Mouse (Mus musculus) lung, postnatal 10 days (tissue): ENCODE data around the gene Adora3.
"Not testable (repeated sequence)": the region's sequence is repeated elsewhere in the genome, so short reads cannot be mapped to it uniquely, and the experiment has no call there.

ENCODE experiments used
- DNase-seq: peaks from one replicate; pipeline ENCODE4 v3.0.0; 2021

Adora3 gene

GRCm38 (mm10) chr3:105907956-105908655 is 37.4 kb downstream of the Adora3 start:
- DNase-seq = no peak

DNA sequence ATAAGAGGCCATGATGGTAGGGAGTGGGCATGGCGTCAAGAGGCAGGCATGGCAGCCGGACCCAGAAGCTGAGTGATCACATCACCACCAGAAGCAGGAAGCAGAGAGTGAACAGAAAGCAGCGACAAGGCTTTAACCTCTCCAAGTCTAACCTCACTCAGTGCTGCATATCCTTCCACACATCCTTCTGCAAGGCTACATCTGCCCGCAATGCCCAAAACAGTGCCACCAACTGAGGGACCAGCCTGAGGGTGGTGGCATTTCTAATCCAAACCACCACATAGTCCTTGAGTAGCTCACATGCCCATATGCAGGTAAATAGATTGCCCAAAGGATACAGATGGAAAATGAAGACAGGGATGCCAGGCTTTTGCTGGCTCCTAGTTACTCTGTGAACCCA is 38.3 kb downstream of the Adora3 start:
- no peak for DNase-seq

- DNase-seq = peak; percentile 45
Measured at GRCm38 (mm10) chr3:105910519-105911190, 40.0 kb downstream of the Adora3 start.

GRCm38 (mm10) chr3:105912097-105912880 is 41.6 kb downstream of the Adora3 start:
- no peak for DNase-seq

DNA sequence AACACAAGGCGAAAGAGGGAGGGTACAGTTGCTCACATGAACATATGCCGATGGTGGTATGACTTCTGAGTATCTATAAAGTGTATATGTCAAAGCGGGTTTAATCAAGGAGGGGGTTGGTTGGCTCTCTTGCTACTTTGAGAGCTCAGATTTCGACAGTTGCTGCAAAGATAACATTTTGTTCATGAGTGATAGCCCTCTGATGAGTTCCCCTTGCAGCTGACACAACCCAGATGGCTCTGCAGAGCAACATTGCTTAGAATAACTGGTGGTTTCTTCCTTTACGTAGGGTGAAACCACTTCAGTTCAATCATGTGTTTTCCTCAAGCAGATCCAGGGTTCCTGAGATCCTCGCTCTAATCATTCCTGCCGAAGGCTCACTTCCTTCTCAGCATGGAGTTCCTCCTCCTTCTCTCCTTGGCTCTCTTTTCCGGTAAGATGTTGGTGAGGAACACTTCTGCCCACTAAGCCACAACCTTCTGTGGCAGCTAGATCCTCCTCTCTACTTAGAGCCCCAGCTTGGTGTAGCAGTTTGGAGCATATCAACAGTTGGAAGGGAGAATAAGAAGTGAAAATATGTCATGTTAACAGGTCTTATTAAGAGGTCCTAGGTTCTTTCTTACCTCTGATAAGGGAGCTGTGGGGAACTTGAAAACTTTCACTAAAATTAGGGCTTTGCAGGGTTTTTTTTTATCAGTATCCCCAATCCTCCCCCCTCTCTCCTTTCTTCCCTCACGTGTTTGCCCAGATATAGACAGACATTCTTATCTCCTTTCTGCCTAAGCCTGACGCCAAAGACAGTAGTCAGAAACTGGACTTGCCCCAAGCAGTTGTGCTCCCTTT is 43.4 kb downstream of the Adora3 start:
- no peak for DNase-seq

- peak; percentile 32 for DNase-seq
Measured at GRCm38 (mm10) chr3:105915281-105915680, 44.6 kb downstream of the Adora3 start.

DNA sequence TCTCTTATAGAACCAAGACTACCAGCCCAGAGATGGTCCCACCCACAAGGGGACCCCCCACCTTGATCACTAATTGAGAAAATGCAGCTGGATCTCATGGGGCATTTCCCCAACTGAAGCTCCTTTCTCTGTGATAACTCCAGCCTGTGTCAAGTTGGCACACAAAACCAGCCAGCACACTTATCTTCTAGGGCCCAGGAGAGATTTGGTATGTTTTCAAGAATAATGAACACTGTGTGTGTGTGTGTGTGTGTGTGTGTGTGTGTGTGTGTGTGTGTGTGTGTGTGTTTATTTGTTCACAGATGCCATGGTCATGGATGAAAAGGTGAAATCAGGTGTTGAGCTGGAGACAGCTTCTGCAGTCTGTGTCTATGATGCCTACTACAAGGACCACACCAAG is 45.8 kb downstream of the Adora3 start:
- DNase-seq = not testable (repeated sequence)

DNA sequence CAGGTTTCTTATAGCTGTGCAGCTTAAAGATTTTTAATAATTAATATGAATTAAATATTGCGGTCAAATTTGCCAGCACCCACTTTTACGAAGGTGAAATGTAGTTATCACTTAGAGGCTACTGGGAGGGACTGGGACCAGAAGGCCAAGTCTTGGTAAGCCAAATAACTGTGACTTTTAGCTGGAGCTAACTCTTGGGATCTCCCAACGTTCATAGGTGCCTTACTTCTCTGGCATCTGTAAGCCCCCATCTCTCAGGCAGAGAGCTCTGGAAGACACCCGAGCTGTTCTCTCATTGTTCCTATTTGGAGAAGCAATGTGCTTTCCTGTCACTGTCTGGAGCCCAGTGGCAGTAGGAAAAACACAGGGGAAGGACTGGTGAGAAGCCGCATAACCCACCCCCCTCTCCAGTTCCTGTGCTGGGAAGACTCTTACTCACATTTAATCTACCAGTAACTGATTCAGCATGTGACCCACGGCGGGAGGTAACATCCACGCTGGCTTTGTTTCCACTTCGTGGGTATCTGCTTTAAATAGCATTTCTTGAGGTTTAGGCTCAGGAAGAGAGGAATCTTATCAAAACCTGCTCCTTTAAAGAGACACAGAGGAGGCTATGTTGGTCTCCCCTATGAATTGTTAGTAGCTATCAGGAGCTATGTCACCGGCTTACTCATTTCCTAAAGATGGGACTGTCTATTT is 47.1 kb downstream of the Adora3 start:
- no peak for DNase-seq

- DNase-seq = no peak
Measured at GRCm38 (mm10) chr3:105918355-105918745, 47.7 kb downstream of the Adora3 start.

GRCm38 (mm10) chr3:105920743-105921142 is 50.1 kb downstream of the Adora3 start:
- not testable (repeated sequence) for DNase-seq

DNA sequence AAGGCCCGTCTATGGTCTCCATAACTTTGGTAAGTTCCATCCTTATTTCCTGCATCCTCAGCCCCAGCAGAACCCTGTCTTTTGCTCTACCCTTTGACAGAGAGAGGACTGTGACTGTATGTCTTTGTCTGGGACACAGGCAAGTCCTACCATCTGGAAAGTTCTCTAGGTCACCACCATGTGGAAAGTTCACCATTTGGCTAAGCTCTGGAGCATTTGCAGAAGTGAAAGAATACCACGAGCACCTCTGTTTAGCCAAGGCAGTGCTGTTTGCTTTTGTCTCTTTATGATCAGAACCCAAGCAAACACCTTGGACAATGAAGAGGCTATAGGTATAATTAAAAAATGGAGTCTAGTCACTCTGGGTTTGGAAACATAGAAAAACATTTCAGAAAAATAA is 51.3 kb downstream of the Adora3 start:
- no peak for DNase-seq

- no peak for DNase-seq
Measured at GRCm38 (mm10) chr3:105924616-105925015, 54.0 kb downstream of the Adora3 start.

DNA sequence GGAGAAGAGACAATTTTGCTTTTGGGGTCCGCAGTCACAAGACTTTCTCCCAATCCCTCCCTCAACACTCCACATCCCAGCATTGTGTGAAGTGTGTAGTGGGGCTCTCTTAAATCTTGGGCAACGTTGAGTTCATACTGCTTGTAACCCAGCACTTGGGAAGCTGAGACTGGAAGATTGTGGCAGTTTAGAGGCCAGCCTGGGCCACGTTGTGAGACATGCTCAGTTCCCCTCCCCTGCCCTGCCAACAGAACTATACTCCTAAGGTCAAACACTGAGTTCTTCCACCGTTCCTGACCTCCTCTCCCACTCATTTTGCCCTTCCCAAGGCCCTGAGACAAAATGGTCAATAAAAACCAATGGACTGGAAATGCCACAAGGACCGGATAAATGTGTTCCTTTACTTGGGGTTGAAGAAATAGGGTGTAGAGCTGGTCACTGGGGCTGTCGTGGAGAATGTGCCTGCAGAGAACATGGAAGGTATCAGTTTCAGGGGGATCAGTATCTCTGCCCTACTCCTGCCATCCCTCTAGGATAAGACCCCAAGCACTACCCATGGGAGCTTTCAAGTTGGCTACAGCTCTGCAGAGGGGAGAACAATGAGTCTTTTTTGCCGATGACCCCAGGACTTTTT is 57.0 kb downstream of the Adora3 start:
- no peak for DNase-seq

DNA sequence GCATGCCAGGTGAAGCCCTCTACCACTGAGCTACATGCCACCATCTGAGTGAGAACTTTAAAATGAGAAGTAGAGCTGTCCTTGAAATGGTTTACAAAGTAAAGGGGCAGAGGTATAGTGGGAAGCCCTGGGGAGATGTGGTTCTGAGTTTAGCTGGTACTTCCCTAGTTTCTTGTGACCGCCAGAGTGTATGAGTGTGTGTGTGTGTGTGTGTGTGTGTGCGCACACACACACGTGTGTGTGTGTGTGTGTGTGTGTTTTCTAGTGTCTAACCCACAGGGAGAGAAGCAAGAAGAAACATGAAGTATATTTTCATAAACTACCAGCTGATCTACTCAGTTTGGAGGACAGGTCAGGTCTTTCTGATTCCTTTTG is 57.5 kb downstream of the Adora3 start:
- no peak for DNase-seq

GRCm38 (mm10) chr3:105928781-105929180 is 58.1 kb downstream of the Adora3 start:
- no peak for DNase-seq

DNA sequence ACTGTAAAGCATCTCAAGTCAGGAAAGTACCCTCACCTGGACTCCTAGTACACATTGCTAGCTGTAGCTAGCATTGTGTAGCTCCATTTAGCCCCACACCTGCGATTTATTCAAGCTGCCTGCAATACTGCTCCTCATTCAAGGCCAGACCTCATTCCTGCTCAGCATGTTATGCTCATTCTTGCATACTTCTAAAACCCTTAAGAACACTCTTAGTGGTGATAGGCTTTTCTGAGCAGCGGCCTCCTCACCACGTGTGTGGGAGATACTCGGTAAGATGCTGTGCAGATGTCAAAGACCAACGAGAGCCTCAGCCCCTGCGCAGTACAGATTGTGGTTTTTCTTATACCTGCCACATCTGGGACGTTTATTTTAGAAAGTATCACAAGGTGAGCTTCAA is 59.2 kb downstream of the Adora3 start:
- no peak for DNase-seq

DNA sequence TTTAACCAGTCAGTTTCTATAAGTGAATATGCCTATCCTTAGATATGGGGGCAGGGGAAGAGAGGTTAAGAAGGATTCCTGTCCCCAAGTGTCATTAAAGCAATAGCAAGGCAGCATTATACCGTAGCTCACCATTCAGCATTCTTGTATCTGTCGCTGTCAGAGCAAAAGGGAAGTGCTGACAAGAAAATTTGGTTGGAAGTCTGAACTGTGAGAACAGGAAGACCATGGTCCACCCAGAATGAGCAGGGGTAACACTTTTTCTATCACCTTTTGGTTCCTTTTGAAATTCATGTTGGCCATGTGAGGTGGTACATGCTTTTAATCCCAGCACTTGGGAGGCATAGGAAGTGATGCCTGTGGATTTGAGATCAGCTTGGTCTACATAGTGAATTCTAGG is 60.4 kb downstream of the Adora3 start:
- no peak for DNase-seq

GRCm38 (mm10) chr3:105932240-105933071 is 61.8 kb downstream of the Adora3 start, which contains the start of gene I830077J02Rik:
I830077J02Rik (minus strand) TSS chr3:105932664.
- no peak for DNase-seq

DNA sequence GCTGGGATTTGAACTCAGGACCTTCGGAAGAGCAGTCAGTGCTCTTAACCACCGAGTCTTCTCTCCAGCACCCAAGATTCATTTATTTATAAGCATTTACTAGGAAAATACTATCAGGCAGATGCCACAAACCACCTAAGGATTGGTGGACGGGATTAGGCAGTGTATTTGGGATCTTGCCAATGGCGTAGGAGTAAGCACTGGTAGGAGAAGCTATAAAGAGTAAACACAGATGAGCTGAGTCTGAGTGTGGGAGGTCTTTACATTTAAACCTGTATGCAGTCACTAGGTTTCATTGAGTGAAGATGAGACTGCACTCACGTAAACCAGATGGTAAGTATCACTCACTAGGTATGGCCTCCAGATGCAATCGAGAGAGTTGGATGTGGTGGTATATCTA is 63.3 kb downstream of the Adora3 start:
- no peak for DNase-seq

- DNase-seq = peak; percentile 78
Measured at GRCm38 (mm10) chr3:105935033-105935432, 64.4 kb downstream of the Adora3 start.

DNA sequence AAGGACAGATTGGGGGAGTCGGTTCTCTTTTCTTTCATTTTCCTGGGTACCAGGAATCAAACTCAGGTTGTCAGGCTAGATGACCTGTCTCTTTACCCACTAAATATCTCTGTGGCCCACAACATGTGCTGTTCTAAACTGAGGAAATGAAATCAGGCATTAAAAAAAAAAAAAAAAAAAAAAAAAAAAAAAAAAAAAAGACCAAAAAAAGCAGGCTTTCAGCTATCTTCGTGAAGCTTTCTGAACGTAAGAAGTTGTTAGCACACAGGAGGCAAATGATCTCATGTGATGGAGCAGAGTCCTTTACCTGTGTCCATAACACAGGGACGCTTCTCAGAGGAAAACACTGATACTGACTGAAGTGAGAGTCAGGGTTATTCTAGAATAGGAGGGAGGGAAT is 65.5 kb downstream of the Adora3 start:
- DNase-seq = no peak
